Comparison of ENCODE assay signal across 8 mouse cellular contexts in genomic region chr5:108668977-108669936, GRCm38 (mm10). TPM values are rescaled to one million over a fixed set of nuclear protein-coding genes. Genes with fewer than 3 reads are reported as not detected.
A peak's percentile ranks its signal among the peaks of the same experiment; 100 is the strongest.
DNase-seq lines count a peak whose midpoint lies in the region; ATAC-seq and TF ChIP-seq lines count a peak whose summit lies in the region.

Dgkq (minus strand) TSS chr5:108669672.

- peak within 1 kb of the TSS; percentile 90 for H3K4me3 ChIP-seq in bone marrow, adult 2 months (replicated peaks; ENCODE audit: control insufficient read depth, low read depth, low read length)
- peak within 1 kb of the TSS; percentile 57 for H3K4me3 ChIP-seq in embryonic facial prominence, embryonic 15.5 days (replicated peaks)
- peak within 1 kb of the TSS; percentile 53 for H3K4me3 ChIP-seq in limb, embryonic 14.5 days (replicated peaks; ENCODE audit: low read length)
- H3K4me3 ChIP-seq in midbrain, postnatal 0 days (ENCODE audit: low read depth, low read length): peak within 1 kb of the TSS; percentile 47

- peaks cover 2% of the 10 kb centered on the region for H3K4me1 ChIP-seq in bone marrow, adult 2 months (ENCODE audit: control insufficient read depth, insufficient read depth, low read length)
- H3K4me1 ChIP-seq in embryonic facial prominence, embryonic 15.5 days: peaks cover 16% of the 10 kb centered on the region
- peaks cover 11% of the 10 kb centered on the region; the same call in 1 of the 2 replicates for H3K4me1 ChIP-seq in limb, embryonic 14.5 days (ENCODE audit: control insufficient read depth, insufficient read depth, low read length)
- H3K4me1 ChIP-seq in midbrain, postnatal 0 days (ENCODE audit: insufficient read depth, low read length): peaks cover 5% of the 10 kb centered on the region; the same call in 1 of the 2 replicates

- H3K9ac ChIP-seq in embryonic facial prominence, embryonic 15.5 days: peak within 1 kb of the TSS; percentile 70
- H3K9ac ChIP-seq in limb, embryonic 14.5 days (ENCODE audit: low read depth, low read length, severe bottlenecking): peak within 1 kb of the TSS; percentile 78
- H3K9ac ChIP-seq in midbrain, postnatal 0 days (replicated peaks; ENCODE audit: low read length, poor library complexity, severe bottlenecking): peak within 1 kb of the TSS; percentile 70

- H3K27me3 ChIP-seq in embryonic facial prominence, embryonic 15.5 days: no peaks in the 10 kb centered on the region
- no peaks in the 10 kb centered on the region for H3K27me3 ChIP-seq in limb, embryonic 14.5 days (ENCODE audit: control insufficient read depth, insufficient read depth, low read length)
- H3K27me3 ChIP-seq in midbrain, postnatal 0 days (ENCODE audit: insufficient read depth, low read length): no peaks in the 10 kb centered on the region

- peak within 1 kb of the TSS; percentile 90 for H3K27ac ChIP-seq in bone marrow, adult 2 months (ENCODE audit: control insufficient read depth, insufficient read depth, low read depth, low read length, poor library complexity)
- H3K27ac ChIP-seq in embryonic facial prominence, embryonic 15.5 days (replicated peaks): peak within 1 kb of the TSS; percentile 94
- peak within 1 kb of the TSS; percentile 85 for H3K27ac ChIP-seq in limb, embryonic 14.5 days (replicated peaks; ENCODE audit: low read depth, low read length)
- H3K27ac ChIP-seq in midbrain, postnatal 0 days (ENCODE audit: low read depth, low read length): peak within 1 kb of the TSS; percentile 91

- no peaks in the 10 kb centered on the region for H3K9me3 ChIP-seq in embryonic facial prominence, embryonic 15.5 days (replicated peaks)
- H3K9me3 ChIP-seq in limb, embryonic 14.5 days (ENCODE audit: control insufficient read depth, low read length): no peaks in the 10 kb centered on the region
- no peaks in the 10 kb centered on the region for H3K9me3 ChIP-seq in midbrain, postnatal 0 days (ENCODE audit: low read length)

- H3K4me2 ChIP-seq in embryonic facial prominence, embryonic 15.5 days (replicated peaks): peak within 1 kb of the TSS; percentile 62
- peak within 1 kb of the TSS; percentile 85 for H3K4me2 ChIP-seq in limb, embryonic 14.5 days (replicated peaks; ENCODE audit: low read depth, low read length, severe bottlenecking)
- peak within 1 kb of the TSS; percentile 66 for H3K4me2 ChIP-seq in midbrain, postnatal 0 days (ENCODE audit: low read depth, low read length, poor library complexity, severe bottlenecking)

- ATAC-seq in embryonic facial prominence, embryonic 15.5 days (ENCODE audit: insufficient number of reproducible peaks, low FRiP score, low TSS enrichment, low read depth): peak; percentile 84
- ATAC-seq in limb, embryonic 14.5 days (ENCODE audit: low FRiP score, low read depth): peak; percentile 89
- peak; percentile 88 for ATAC-seq in midbrain, postnatal 0 days (ENCODE audit: low FRiP score)

- TF ChIP-seq POLR2A in bone marrow, adult 2 months (IDR thresholded peaks at IDR 0.05; ENCODE audit: borderline replicate concordance, control insufficient read depth, low read depth, low read length): peak; percentile 76; the same call in 1 of the 2 replicates
- TF ChIP-seq POLR2A in limb, embryonic 14.5 days (IDR thresholded peaks at IDR 0.05; ENCODE audit: borderline replicate concordance, extremely low read depth, insufficient read depth, insufficient read length): 0 out of 2 replicates have a peak, but pooled peaks have one; percentile 8

- H3K36me3 ChIP-seq in embryonic facial prominence, embryonic 15.5 days: peaks cover 17% of the 10 kb centered on the region
- peaks cover 7% of the 10 kb centered on the region for H3K36me3 ChIP-seq in limb, embryonic 14.5 days (ENCODE audit: control insufficient read depth, insufficient read depth, low read length)
- peaks cover 7% of the 10 kb centered on the region for H3K36me3 ChIP-seq in midbrain, postnatal 0 days (ENCODE audit: insufficient read depth, low read length)

- TF ChIP-seq CTCF in bone marrow, adult 2 months (IDR thresholded peaks at IDR 0.05; ENCODE audit: control insufficient read depth, insufficient read depth, low read length): no peak
- peak; percentile 83 for TF ChIP-seq CTCF in midbrain, postnatal 0 days (IDR thresholded peaks at IDR 0.05)

- peak; percentile 93 for DNase-seq in 3T3-L1 (ENCODE audit: low read depth, low spot score)
- peak; percentile 95 for DNase-seq in heart, adult 8-10 months (ENCODE audit: low spot score)
- DNase-seq in kidney, adult 9 months: peak; percentile 94
- peak; percentile 84 for DNase-seq in limb, embryonic 14.5 days (ENCODE audit: low spot score)
- DNase-seq in midbrain, postnatal 0 days (ENCODE audit: low spot score): peak; percentile 92
- DNase-seq in spleen, postnatal 36 days (ENCODE audit: low spot score in 2 of 2): peak; percentile 88 to 90

- WGBS in bone marrow, adult 2 months: 3% methylated on average over 43 of the region's 43 CpGs
- WGBS in embryonic facial prominence, embryonic 15.5 days: 4% methylated on average over 43 of the region's 43 CpGs
- WGBS in limb, embryonic 14.5 days: 6% methylated on average over 36 of the region's 43 CpGs
- 6% methylated on average over 43 of the region's 43 CpGs for WGBS in midbrain, postnatal 0 days

RNA-seq across cellular contexts. Expression of gene Dgkq, which starts in this region (rescaled TPM):
- polyA plus RNA-seq in bone marrow, adult 2 months (2011; ENCODE audit: insufficient read depth, insufficient read length, low replicate concordance, missing spikeins): 4.4 and 16.4 TPM in 2 replicates
- polyA plus RNA-seq in embryonic facial prominence, embryonic 15.5 days (2015; fragmentation: Nextera tagmentation; extraction: Ambion mirVana): 14.6 and 17.4 TPM in 2 replicates
- 1 to 10 TPM; 5.1 to 8.9 (median 6.1) TPM for total RNA-seq in heart, adult 8-10 months (2022)
- polyA plus RNA-seq in limb, embryonic 14.5 days (2012; rRNA removed): 35.3 and 40.5 TPM in 2 replicates
- 12.5 and 13.3 TPM in 2 replicates for polyA plus RNA-seq in limb, embryonic 14.5 days (2014; fragmentation: Nextera tagmentation; extraction: Ambion mirVana)
- 45.4 and 51.8 TPM in 2 replicates for total RNA-seq in midbrain, postnatal 0 days (2014; rRNA removed)
- 23.5 and 23.7 TPM in 2 replicates for polyA plus RNA-seq in midbrain, postnatal 0 days (2015; fragmentation: Nextera tagmentation; extraction: Ambion mirVana)

Comparison
In these comparisons a context has a peak if more than half of its experiments do, and no peak if none do; other contexts are left out.
1. Peak in every context shown above with its lines: DNase-seq, ATAC-seq, H3K4me3 ChIP-seq and H3K27ac ChIP-seq.